8 mouse cellular contexts compared by ENCODE assay signal in the genomic region with DNA sequence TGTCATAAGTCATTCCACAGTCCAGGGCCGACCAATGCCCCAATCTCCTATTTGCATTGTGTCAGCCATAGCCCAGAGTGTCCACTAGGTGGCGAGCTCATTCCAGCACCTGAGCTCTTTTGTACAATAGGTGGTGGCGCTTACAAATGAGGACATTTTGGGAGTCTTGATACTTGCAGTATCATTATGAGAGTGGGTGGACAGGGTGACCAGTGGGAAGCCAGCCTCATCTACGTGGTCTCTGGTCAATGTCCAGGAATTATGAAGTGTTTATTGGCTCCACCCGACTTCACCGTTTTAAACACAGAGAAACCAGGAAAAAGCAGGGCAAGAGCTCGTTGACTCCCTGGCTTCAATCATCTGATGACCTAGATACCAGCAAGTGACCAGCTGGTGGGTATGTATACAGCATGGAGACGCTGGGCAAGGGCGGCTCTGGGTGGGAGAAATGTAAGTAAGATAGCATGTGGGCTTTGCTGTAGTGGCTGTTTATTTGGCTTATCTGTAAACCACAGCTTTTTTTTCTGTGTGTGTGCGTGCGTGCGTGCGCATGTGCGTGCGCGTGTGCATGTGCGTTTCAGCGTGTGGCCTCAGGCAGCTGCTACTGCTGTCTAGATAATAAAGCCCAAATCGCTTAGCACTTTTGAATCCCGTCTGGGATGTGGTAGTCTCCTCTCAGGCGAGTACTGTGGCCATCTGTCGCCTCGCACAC. TPM values are rescaled to one million over a fixed set of nuclear protein-coding genes. Genes with fewer than 3 reads are reported as not detected.
DNase-seq lines count a peak whose midpoint lies in the region; ATAC-seq and TF ChIP-seq lines count a peak whose summit lies in the region.

A gene (plus strand): TSS at position 137 of the 712 bp plus-strand sequence.

- H3K79me3 ChIP-seq in C2C12 (ENCODE audit: low read depth), result no peaks in the 10 kb centered on the region

- no peaks in the 10 kb centered on the region for H3K79me2 ChIP-seq in C2C12 (ENCODE audit: control insufficient read depth, insufficient read depth)

- peak; percentile 85 for DNase-seq in R1 (ENCODE audit: low read depth, low spot score)
- peak; percentile 25 for DNase-seq in heart, adult 8-10 months (ENCODE audit: low spot score)
- DNase-seq in liver, postnatal 0 days, result peak; percentile 77
- DNase-seq in thymus, postnatal 25 days, result peak; percentile 56

- no peaks in the 10 kb centered on the region for H3K9me3 ChIP-seq in kidney, embryonic 16.5 days (ENCODE audit: low read length)
- H3K9me3 ChIP-seq in liver, postnatal 0 days (ENCODE audit: low read length), result no peaks in the 10 kb centered on the region
- H3K9me3 ChIP-seq in neural tube, embryonic 13.5 days, result no peaks in the 10 kb centered on the region

- no peak within 1 kb of the TSS for H3ac ChIP-seq in C2C12 (ENCODE audit: control insufficient read depth, insufficient read length, low read depth)

- H3K27me3 ChIP-seq in C2C12 (ENCODE audit: control insufficient read depth, insufficient read depth, insufficient read length), result no peaks in the 10 kb centered on the region
- H3K27me3 ChIP-seq in kidney, embryonic 16.5 days (ENCODE audit: insufficient read depth, low read length), result no peaks in the 10 kb centered on the region
- H3K27me3 ChIP-seq in liver, postnatal 0 days (ENCODE audit: insufficient read depth, low read length), result no peaks in the 10 kb centered on the region
- peaks cover 7% of the 10 kb centered on the region; the same call in 1 of the 2 replicates for H3K27me3 ChIP-seq in neural tube, embryonic 13.5 days

- no peaks in the 10 kb centered on the region for H3K36me3 ChIP-seq in C2C12 (ENCODE audit: control insufficient read depth, insufficient read depth)
- H3K36me3 ChIP-seq in kidney, embryonic 16.5 days (ENCODE audit: insufficient read depth, low read length), result no peaks in the 10 kb centered on the region
- H3K36me3 ChIP-seq in liver, postnatal 0 days (replicated peaks; ENCODE audit: insufficient read depth, low read length), result no peaks in the 10 kb centered on the region
- H3K36me3 ChIP-seq in neural tube, embryonic 13.5 days, result no peaks in the 10 kb centered on the region

- peak; percentile 56 for TF ChIP-seq CTCF in C2C12 (IDR thresholded peaks at IDR 0.05; ENCODE audit: control insufficient read depth, insufficient read depth, insufficient read length)
- peak; percentile 98 for TF ChIP-seq CTCF in liver, postnatal 0 days (IDR thresholded peaks at IDR 0.05; ENCODE audit: low read depth)

- no peak within 1 kb of the TSS for H3K4me2 ChIP-seq in kidney, embryonic 16.5 days (replicated peaks; ENCODE audit: low read depth, low read length)
- peak within 1 kb of the TSS; percentile 61 for H3K4me2 ChIP-seq in liver, postnatal 0 days (ENCODE audit: low read depth, low read length)
- H3K4me2 ChIP-seq in neural tube, embryonic 13.5 days, result 0 out of 2 replicates have a peak within 1 kb of the TSS, but pooled peaks have one; percentile 6

- H3K4me1 ChIP-seq in kidney, embryonic 16.5 days (ENCODE audit: insufficient read depth, low read length), result no peaks in the 10 kb centered on the region
- peaks cover 2% of the 10 kb centered on the region; the same call in 1 of the 2 replicates for H3K4me1 ChIP-seq in liver, postnatal 0 days (ENCODE audit: insufficient read depth)
- H3K4me1 ChIP-seq in neural tube, embryonic 13.5 days (replicated peaks), result no peaks in the 10 kb centered on the region

- no peak within 1 kb of the TSS for H3K27ac ChIP-seq in kidney, embryonic 16.5 days (ENCODE audit: low read length)
- H3K27ac ChIP-seq in liver, postnatal 0 days (ENCODE audit: low read depth), result peak within 1 kb of the TSS; percentile 77
- H3K27ac ChIP-seq in neural tube, embryonic 13.5 days (replicated peaks), result no peak within 1 kb of the TSS

- ATAC-seq in common myeloid progenitor, adult 5-6 weeks (replicated peaks; ENCODE audit: low read depth, poor library complexity, severe bottlenecking), result peak; percentile 95
- ATAC-seq in kidney, embryonic 16.5 days (ENCODE audit: low FRiP score, low TSS enrichment), result 0 out of 2 replicates have a peak, but pooled peaks have one; percentile 42
- peak; percentile 98 for ATAC-seq in liver, postnatal 0 days
- ATAC-seq in neural tube, embryonic 13.5 days (ENCODE audit: low read depth), result peak; percentile 67

- no peak within 1 kb of the TSS for H3K9ac ChIP-seq in kidney, embryonic 16.5 days (replicated peaks; ENCODE audit: low read length)
- H3K9ac ChIP-seq in liver, postnatal 0 days (replicated peaks), result no peak within 1 kb of the TSS
- no peak within 1 kb of the TSS for H3K9ac ChIP-seq in neural tube, embryonic 13.5 days

- 67% methylated on average over 23 of the region's 23 CpGs for WGBS in kidney, embryonic 16.5 days
- WGBS in liver, postnatal 0 days (ENCODE audit: insufficient replicate concordance), result 43% methylated on average over 23 of the region's 23 CpGs
- 69% methylated on average over 23 of the region's 23 CpGs for WGBS in neural tube, embryonic 13.5 days

- TF ChIP-seq EP300 in liver, postnatal 0 days (IDR thresholded peaks at IDR 0.05; ENCODE audit: low read depth), result peak; percentile 86

- no peak within 1 kb of the TSS for H3K4me3 ChIP-seq in C2C12 (ENCODE audit: insufficient read depth, poor library complexity, severe bottlenecking)
- H3K4me3 ChIP-seq in kidney, embryonic 16.5 days (ENCODE audit: low read length), result no peak within 1 kb of the TSS
- H3K4me3 ChIP-seq in liver, postnatal 0 days (ENCODE audit: low read depth, low read length), result 0 out of 2 replicates have a peak within 1 kb of the TSS, but pooled peaks have one; percentile 7
- H3K4me3 ChIP-seq in neural tube, embryonic 13.5 days, result 0 out of 2 replicates have a peak within 1 kb of the TSS, but pooled peaks have one; percentile 6

TF ChIP-seq in C2C12, 6 proteins besides CTCF, POLR2A, EP300 and RAD21:
- TF ChIP-seq MAX (IDR thresholded peaks at IDR 0.05) (no peak), MYOG (IDR thresholded peaks at IDR 0.05; ENCODE audit: control insufficient read depth, extremely low read depth, insufficient read length) (no peak), USF1 (IDR thresholded peaks at IDR 0.05; ENCODE audit: low read depth) (no peak), CEBPB (IDR thresholded peaks at IDR 0.05; ENCODE audit: low read depth) (no peak)

RNA-seq across cellular contexts. Expression of the gene that starts here (rescaled TPM):
- not detected for polyA plus RNA-seq in C2C12 (2012; fragmentation: generic; extraction: Trizol)
- total RNA-seq in common myeloid progenitor, adult 5-6 weeks (2017), result 1.0 TPM in 1 of 2 replicates, not detected in the other
- total RNA-seq in heart, adult 8-10 months (2022), result under 1 TPM in 3 of 4 experiments, not detected in 1; 0.09 to 0.22 (median 0.14) TPM
- polyA plus RNA-seq in kidney, embryonic 16.5 days (2015; fragmentation: Nextera tagmentation; extraction: Ambion mirVana), result 0.19 TPM in 2 replicates
- polyA plus RNA-seq in liver, postnatal 0 days (2015; fragmentation: Nextera tagmentation; extraction: Ambion mirVana), result 0.54 and 0.69 TPM in 2 replicates
- 1.2 and 1.6 TPM in 2 replicates for polyA plus RNA-seq in neural tube, embryonic 13.5 days (2015; fragmentation: Nextera tagmentation; extraction: Ambion mirVana)

Comparison
In these comparisons a context has a peak if more than half of its experiments do, and no peak if none do; other contexts are left out.
1. Peak in DNase-seq in heart, adult 8-10 months; RNA of the gene not detected or under 1 TPM.
2. Peak in ATAC-seq in kidney, embryonic 16.5 days; RNA of the gene not detected or under 1 TPM.
3. Peak in DNase-seq, ATAC-seq, H3K4me3 ChIP-seq, H3K27ac ChIP-seq and H3K4me2 ChIP-seq in liver, postnatal 0 days; RNA of the gene not detected or under 1 TPM.
4. DNase-seq: peak in every context shown above with its lines; median percentile 85 in R1; 77 in liver, postnatal 0 days; 56 in thymus, postnatal 25 days; 25 in heart, adult 8-10 months.
5. ATAC-seq: peak in every context shown above with its lines; median percentile 98 in liver, postnatal 0 days; 95 in common myeloid progenitor, adult 5-6 weeks; 67 in neural tube, embryonic 13.5 days; 42 in kidney, embryonic 16.5 days.